Mouse (Mus musculus) intestine, postnatal 0 days (tissue): ENCODE data around the gene Ppp1r12b. TPM values are rescaled to one million over a fixed set of nuclear protein-coding genes. Genes with fewer than 3 reads are reported as not detected.

ENCODE experiments used
- ATAC-seq: fragments of 200-750 bp; cut with Nextera tagmentation; 2 replicates; pipeline ENCODE4 v1.8.0; 2017; ENCODE audit warnings: mild to moderate bottlenecking, moderate TSS enrichment, moderate library complexity
- H3K27ac ChIP-seq: fragments of 300-500 bp; sonication (generic); 2 replicates; pipeline ENCODE4 v1.5.1; 2014; ENCODE audit warnings: mild to moderate bottlenecking, low read depth, low read length, moderate library complexity
- H3K27me3 ChIP-seq: fragments of 300-500 bp; sonication (generic); replicated peaks from 2 replicates; pipeline ENCODE4 v1.6.1; 2014; ENCODE audit warnings: low read length, mixed read lengths; ENCODE audit not compliant: control insufficient read depth, insufficient read depth
- H3K36me3 ChIP-seq: fragments of 300-500 bp; sonication (generic); 2 replicates; pipeline ENCODE4 v1.6.1; 2014; ENCODE audit warnings: mild to moderate bottlenecking, moderate library complexity; ENCODE audit not compliant: control insufficient read depth, insufficient read depth
- H3K4me1 ChIP-seq: fragments of 300-500 bp; sonication (generic); replicated peaks from 2 replicates; pipeline ENCODE4 v1.6.1; 2014; ENCODE audit warnings: antibody characterized with exemption, low read length, mixed read lengths; ENCODE audit not compliant: control insufficient read depth, insufficient read depth
- H3K4me2 ChIP-seq: fragments of 300-500 bp; sonication (generic); replicated peaks from 2 replicates; pipeline ENCODE4 v1.6.1; 2014; ENCODE audit warnings: low read depth, mild to moderate bottlenecking, moderate library complexity
- H3K4me3 ChIP-seq: fragments of 300-500 bp; sonication (generic); 2 replicates; pipeline ENCODE4 v1.5.1; 2014; ENCODE audit warnings: low read depth, low read length
- H3K9ac ChIP-seq: fragments of 300-500 bp; sonication (generic); 2 replicates; pipeline ENCODE4 v1.6.1; 2014; ENCODE audit warnings: mild to moderate bottlenecking, low read depth, low read length
- H3K9me3 ChIP-seq: fragments of 300-500 bp; sonication (generic); 2 replicates; pipeline ENCODE4 v1.6.1; 2016; ENCODE audit warnings: mixed run types; ENCODE audit not compliant: control insufficient read depth
- CTCF ChIP-seq: sonication (generic); IDR thresholded peaks from 2 replicates; pipeline ENCODE4 v1.5.1; 2016; ENCODE audit warnings: low read depth, mild to moderate bottlenecking, control low read depth, antibody characterized with exemption, moderate library complexity
- WGBS: fragments of 180-500 bp; shearing (Covaris S2); extraction: QIAGEN DNeasy Blood & Tissue Kit; methylation state at CpG from one replicate; pipeline ENCODE4 v1.1.7; 2014; 5-methylcytosine and 5-hydroxymethylcytosine counted together
- polyA plus RNA-seq: library from polyadenylated mRNA; unstranded; fragments of >200 nt; fragmentation: Nextera tagmentation; extraction: Ambion mirVana; gene quantifications from 2 replicates; pipeline ENCODE4 v1.2.1, GENCODE M21; 2015

Ppp1r12b gene
- polyA plus RNA-seq, 1 experiment from 2014 or later: 11.5 TPM

DNA sequence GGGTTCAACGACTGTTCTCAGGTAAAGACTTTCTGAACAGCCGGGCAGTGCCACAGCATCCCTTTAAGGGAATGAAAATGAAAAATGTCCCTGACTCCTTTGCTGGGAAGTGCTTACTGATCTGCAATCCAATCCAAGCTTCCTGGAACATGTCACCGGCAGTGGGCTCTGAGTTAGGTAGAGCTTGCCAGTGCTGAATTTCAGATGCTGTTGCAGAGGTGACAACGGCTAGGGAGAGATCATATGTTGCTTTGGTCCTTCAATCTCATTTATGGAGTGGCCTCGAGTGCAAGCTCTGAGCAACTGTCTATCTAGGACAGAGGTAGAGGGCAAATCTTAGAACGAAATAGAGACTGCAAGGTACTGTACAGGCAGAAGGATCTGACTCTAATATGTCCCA lies 36.7 kb downstream of the Ppp1r12b start:
- 87% methylated on average over 6 of the region's 6 CpGs for WGBS
- H3K4me1 ChIP-seq: no peaks in the 10 kb centered on the region
- no peaks in the 10 kb centered on the region for H3K27me3 ChIP-seq
- no peaks in the 10 kb centered on the region for H3K9me3 ChIP-seq
- no peak for ATAC-seq
- TF ChIP-seq CTCF: no peak
- no peak overlapping the region for H3K9ac ChIP-seq
- no peaks in the 10 kb centered on the region for H3K36me3 ChIP-seq
- no peak overlapping the region for H3K4me2 ChIP-seq
- no peak overlapping the region for H3K27ac ChIP-seq
- no peak overlapping the region for H3K4me3 ChIP-seq

DNA sequence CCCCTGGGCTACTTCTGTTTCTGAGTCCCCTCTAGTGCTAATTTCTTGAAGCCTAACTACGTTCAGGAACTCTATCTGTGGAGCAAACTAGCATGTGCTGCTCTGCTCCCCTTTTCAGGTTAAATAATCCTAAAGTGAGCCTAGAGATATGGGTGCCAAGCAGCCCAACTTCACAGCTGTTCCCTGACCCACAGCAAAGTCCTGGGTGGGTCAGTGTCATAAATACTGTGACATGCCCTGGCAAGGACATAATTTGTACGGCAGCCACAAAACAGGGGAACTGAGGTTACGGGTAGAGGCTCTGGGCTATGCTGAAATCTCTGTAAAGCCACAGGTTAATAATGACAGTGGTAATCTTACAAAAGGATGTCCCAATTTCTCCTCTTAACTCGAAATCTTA lies 40.3 kb downstream of the Ppp1r12b start:
- H3K4me3 ChIP-seq: no peak overlapping the region
- H3K4me1 ChIP-seq: no peaks in the 10 kb centered on the region
- no peaks in the 10 kb centered on the region for H3K36me3 ChIP-seq
- no peak overlapping the region for H3K4me2 ChIP-seq
- WGBS: 84% methylated on average over 4 of the region's 4 CpGs
- no peaks in the 10 kb centered on the region for H3K9me3 ChIP-seq
- H3K27me3 ChIP-seq: no peaks in the 10 kb centered on the region
- no peak for TF ChIP-seq CTCF
- H3K9ac ChIP-seq: no peak overlapping the region
- ATAC-seq: no peak
- H3K27ac ChIP-seq: no peak overlapping the region

DNA sequence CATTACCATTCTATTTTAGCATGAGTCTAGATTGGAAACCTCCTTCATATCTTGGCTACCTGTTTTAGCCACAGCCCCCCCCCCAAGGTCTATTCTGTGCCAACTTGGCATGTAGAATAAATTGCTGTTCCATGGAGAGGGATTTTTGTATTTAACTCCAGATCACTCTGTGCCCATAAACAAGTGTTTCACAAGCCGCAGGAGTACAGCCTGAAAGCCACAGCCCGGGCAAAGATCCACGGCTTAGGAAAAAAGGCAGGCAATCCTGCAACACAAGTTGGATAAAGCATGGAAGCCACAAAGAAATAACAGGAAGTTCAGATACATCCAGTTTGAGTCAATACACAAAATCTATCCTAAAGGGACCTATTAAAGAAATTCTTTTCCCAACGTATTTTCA lies 42.2 kb downstream of the Ppp1r12b start:
- WGBS: 82% methylated on average over 4 of the region's 4 CpGs
- no peaks in the 10 kb centered on the region for H3K27me3 ChIP-seq

DNA sequence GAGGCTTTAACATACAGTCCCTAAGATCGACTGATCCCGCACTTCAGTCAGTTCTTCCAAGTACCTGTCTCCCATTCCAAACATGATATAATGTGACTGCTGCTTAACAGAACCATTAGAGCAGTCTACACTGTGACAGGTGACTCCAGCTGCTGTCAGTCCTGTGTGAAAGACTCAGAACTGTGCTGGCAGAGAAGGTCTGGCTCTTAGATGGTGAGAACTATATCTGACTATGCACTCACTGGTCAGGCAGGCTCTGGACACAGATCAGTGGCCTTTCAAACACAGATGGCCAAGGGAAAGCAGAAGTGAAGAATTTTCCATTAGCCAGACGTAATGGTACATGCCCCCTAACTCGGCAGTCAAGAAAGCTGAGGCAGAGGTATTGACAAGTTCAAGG lies 43.9 kb downstream of the Ppp1r12b start:
- Histone ChIP-seq H3K9ac (no peak overlapping the region), H3K4me3 (no peak overlapping the region), H3K4me2 (no peak overlapping the region), H3K27me3 (no peaks in the 10 kb centered on the region), H3K4me1 (no peaks in the 10 kb centered on the region), H3K36me3 (no peaks in the 10 kb centered on the region), H3K27ac (no peak overlapping the region), H3K9me3 (no peaks in the 10 kb centered on the region)
- 79% methylated on average over 4 of the region's 4 CpGs for WGBS
- no peak for TF ChIP-seq CTCF
- no peak for ATAC-seq

More for the DNA sequence above, 42.2 kb downstream of the Ppp1r12b start:
- Histone ChIP-seq H3K4me3 (no peak overlapping the region), H3K4me2 (no peak overlapping the region), H3K36me3 (no peaks in the 10 kb centered on the region), H3K9ac (no peak overlapping the region), H3K27ac (no peak overlapping the region), H3K4me1 (no peaks in the 10 kb centered on the region), H3K9me3 (no peaks in the 10 kb centered on the region)
- no peak for TF ChIP-seq CTCF
- no peak for ATAC-seq

- Histone ChIP-seq H3K27ac (no peak overlapping the region), H3K4me1 (no peaks in the 10 kb centered on the region), H3K9ac (no peak overlapping the region), H3K27me3 (no peaks in the 10 kb centered on the region), H3K4me2 (no peak overlapping the region), H3K9me3 (no peaks in the 10 kb centered on the region), H3K36me3 (no peaks in the 10 kb centered on the region), H3K4me3 (no peak overlapping the region)
- ATAC-seq: no peak
- 51% methylated on average over 3 of the region's 3 CpGs for WGBS
- TF ChIP-seq CTCF: no peak
Measured at GRCm38 (mm10) chr1:134910037-134910436, 45.7 kb downstream of the Ppp1r12b start.

GRCm38 (mm10) chr1:134909442-134909841 lies 46.3 kb downstream of the Ppp1r12b start:
- Histone ChIP-seq H3K9ac (no peak overlapping the region), H3K4me1 (no peaks in the 10 kb centered on the region), H3K4me2 (no peak overlapping the region), H3K4me3 (no peak overlapping the region), H3K9me3 (no peaks in the 10 kb centered on the region), H3K36me3 (no peaks in the 10 kb centered on the region), H3K27me3 (no peaks in the 10 kb centered on the region), H3K27ac (no peak overlapping the region)
- no peak for ATAC-seq
- no peak for TF ChIP-seq CTCF
- 66% methylated on average over 9 of the region's 9 CpGs for WGBS

DNA sequence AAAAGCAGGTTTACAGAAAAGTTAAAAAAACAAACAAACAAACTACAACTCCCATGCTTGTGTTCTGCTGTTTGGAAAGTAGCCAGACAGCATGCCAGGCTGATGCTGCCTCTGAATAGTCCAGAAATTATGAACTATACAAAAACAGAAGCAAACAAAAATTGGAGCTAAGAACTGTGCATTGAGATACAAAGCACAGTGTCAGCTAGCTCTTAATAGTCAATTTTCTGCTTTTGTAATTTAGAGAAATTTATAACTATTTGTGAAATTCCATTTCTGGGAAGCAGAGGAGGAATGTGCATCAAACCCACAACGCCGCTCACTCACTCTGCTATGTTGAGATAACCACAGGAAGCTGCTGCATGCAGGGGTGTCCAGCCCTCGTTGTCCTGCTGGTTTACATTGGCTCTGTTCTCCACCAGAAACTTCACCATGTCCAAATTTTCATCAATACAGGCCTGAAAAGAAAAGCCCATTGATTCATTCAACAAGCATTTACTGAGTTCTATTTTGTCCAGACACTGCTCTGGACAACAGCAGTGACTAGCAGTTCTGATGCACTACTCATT lies 53.6 kb downstream of the Ppp1r12b start:
- H3K27ac ChIP-seq: no peak overlapping the region
- no peaks in the 10 kb centered on the region for H3K36me3 ChIP-seq
- no peaks in the 10 kb centered on the region for H3K9me3 ChIP-seq
- no peaks in the 10 kb centered on the region for H3K4me1 ChIP-seq
- no peak overlapping the region for H3K4me2 ChIP-seq
- no peak overlapping the region for H3K9ac ChIP-seq
- no peak for ATAC-seq
- no peak for TF ChIP-seq CTCF
- WGBS: 55% methylated on average over 3 of the region's 3 CpGs
- no peak overlapping the region for H3K4me3 ChIP-seq
- H3K27me3 ChIP-seq: no peaks in the 10 kb centered on the region
